Mouse (Mus musculus) thymus, adult 2 months (tissue): ENCODE data around the gene Olfr718-ps1.

Source experiments
- CTCF ChIP-seq: fragments of 200-500 bp; IDR thresholded peaks from 2 replicates; pipeline ENCODE4 v1.5.1; 2012; ENCODE audit warnings: mild to moderate bottlenecking, control low read depth, low read length, moderate library complexity, borderline replicate concordance; ENCODE audit not compliant: control insufficient read depth, poor library complexity, insufficient read depth; ENCODE audit errors: extremely low read depth
- POLR2A ChIP-seq: fragments of 200-500 bp; IDR thresholded peaks from 2 replicates; pipeline ENCODE4 v1.6.1; 2012; ENCODE audit warnings: mild to moderate bottlenecking, low read length, control low read depth, moderate library complexity; ENCODE audit not compliant: control insufficient read depth, poor library complexity, insufficient read depth; ENCODE audit errors: extremely low read depth

GRCm38 (mm10) chr5:143149536-143149935 lies 2.2 kb upstream of the Olfr718-ps1 start:
- TF ChIP-seq CTCF = no peak
- no peak for TF ChIP-seq POLR2A
